Mouse (Mus musculus) stomach, postnatal 0 days (tissue): ENCODE measurements around the gene Kncn. TPM values are rescaled to one million over a fixed set of nuclear protein-coding genes. Genes with fewer than 3 reads are reported as not detected.
A peak's percentile ranks its signal among the peaks of the same experiment; 100 is the strongest.

Experiments used
- ATAC-seq: fragments of 200-750 bp; cut with Nextera tagmentation; 2 replicates; pipeline ENCODE4 v1.8.0; 2017; ENCODE audit not compliant: low FRiP score, low TSS enrichment
- DNase-seq: peaks from one replicate; pipeline ENCODE4 v3.0.0-alpha.2; 2016; ENCODE audit warnings: low spot score
- H3K27ac ChIP-seq: fragments of 300-500 bp; sonication (generic); replicated peaks from 2 replicates; pipeline ENCODE4 v1.5.1; 2014; ENCODE audit warnings: mild to moderate bottlenecking, control low read depth
- H3K27me3 ChIP-seq: fragments of 300-500 bp; sonication (generic); 2 replicates; pipeline ENCODE4 v1.6.1; 2014; ENCODE audit warnings: low read length; ENCODE audit not compliant: control insufficient read depth, insufficient read depth
- H3K36me3 ChIP-seq: fragments of 300-500 bp; sonication (generic); 2 replicates; pipeline ENCODE4 v1.6.1; 2014; ENCODE audit warnings: low read length, mixed read lengths; ENCODE audit not compliant: control insufficient read depth, insufficient read depth
- H3K4me1 ChIP-seq: fragments of 300-500 bp; sonication (generic); replicated peaks from 2 replicates; pipeline ENCODE4 v1.6.1; 2014; ENCODE audit warnings: antibody characterized with exemption; ENCODE audit not compliant: control insufficient read depth, insufficient read depth
- H3K4me2 ChIP-seq: fragments of 300-500 bp; sonication (generic); replicated peaks from 2 replicates; pipeline ENCODE4 v1.6.1; 2014; ENCODE audit warnings: low read depth, mild to moderate bottlenecking, control low read depth, moderate library complexity
- H3K4me3 ChIP-seq: fragments of 300-500 bp; sonication (generic); 2 replicates; pipeline ENCODE4 v1.5.1; 2014; ENCODE audit warnings: low read depth, low read length, control low read depth
- H3K9ac ChIP-seq: fragments of 300-500 bp; sonication (generic); 2 replicates; pipeline ENCODE4 v1.6.1; 2014; ENCODE audit warnings: mild to moderate bottlenecking, low read length, control low read depth, mixed read lengths
- H3K9me3 ChIP-seq: fragments of 300-500 bp; sonication (generic); 2 replicates; pipeline ENCODE4 v1.6.1; 2016; ENCODE audit warnings: low read length; ENCODE audit not compliant: control insufficient read depth
- CTCF ChIP-seq: IDR thresholded peaks from 2 replicates; pipeline ENCODE4 v1.5.1; 2016; ENCODE audit warnings: antibody characterized with exemption, low read depth, mild to moderate bottlenecking, moderate library complexity
- EP300 ChIP-seq: optimal IDR thresholded peaks from 2 replicates; pipeline ENCODE3; 2016; ENCODE audit warnings: antibody characterized with exemption
- WGBS: fragments of 180-500 bp; shearing (Covaris S2); extraction: QIAGEN DNeasy Blood & Tissue Kit; methylation state at CpG from one replicate; pipeline ENCODE4 v1.1.7; 2014; 5-methylcytosine and 5-hydroxymethylcytosine counted together
- polyA plus RNA-seq: library from polyadenylated mRNA; unstranded; fragments of >200 nt; fragmentation: Nextera tagmentation; extraction: Ambion mirVana; gene quantifications from 2 replicates; pipeline ENCODE4 v1.2.1, GENCODE M21; 2015

Kncn gene
- not detected in 2 replicates for polyA plus RNA-seq

- TF ChIP-seq CTCF (no peak), EP300 (no peak)
- 69% methylated on average over 6 of the region's 6 CpGs for WGBS
- Histone ChIP-seq H3K9ac (no peak within 1 kb of the TSS), H3K27ac (no peak within 1 kb of the TSS), H3K4me1 (no peaks in the 10 kb centered on the region), H3K27me3 (no peaks in the 10 kb centered on the region; the same call in 1 of the 2 replicates), H3K4me3 (no peak within 1 kb of the TSS), H3K9me3 (no peaks in the 10 kb centered on the region), H3K36me3 (no peaks in the 10 kb centered on the region), H3K4me2 (no peak within 1 kb of the TSS)
- DNase-seq (no peak), ATAC-seq (no peak)
Observed at GRCm38 (mm10) chr4:115884022-115884421, at the start of gene Kncn. Gene Kncn, plus strand, starts transcription at chr4:115884400.

DNA sequence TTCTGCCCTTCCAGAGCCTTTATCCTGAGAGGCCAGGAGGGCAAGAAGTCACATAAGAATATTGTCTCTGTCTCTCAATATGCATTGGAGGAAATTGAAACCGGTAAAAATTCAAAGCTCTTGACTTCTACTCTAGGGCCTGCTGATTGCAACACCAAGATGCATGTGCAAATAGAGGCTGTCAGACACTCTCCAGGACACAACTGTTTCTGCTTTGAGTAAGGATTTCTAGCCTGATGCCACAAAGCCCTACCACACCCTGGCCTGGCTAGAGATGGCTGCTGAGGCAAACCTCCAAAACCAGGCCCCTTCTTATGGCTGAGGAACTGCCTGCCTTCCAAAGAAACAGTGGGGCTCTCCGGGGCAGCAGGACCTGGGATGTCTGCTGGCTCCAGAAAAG is 48.6 kb upstream of the Kncn start:
- Histone ChIP-seq H3K9me3 (no peaks in the 10 kb centered on the region), H3K36me3 (peaks cover 16% of the 10 kb centered on the region), H3K4me1 (no peaks in the 10 kb centered on the region), H3K9ac (no peak overlapping the region), H3K27ac (no peak overlapping the region), H3K4me2 (no peak overlapping the region), H3K27me3 (no peaks in the 10 kb centered on the region), H3K4me3 (no peak overlapping the region)
- 74% methylated on average over 2 of the region's 2 CpGs for WGBS
- TF ChIP-seq EP300 (no peak), CTCF (no peak)
- no peak for ATAC-seq
- no peak for DNase-seq

DNA sequence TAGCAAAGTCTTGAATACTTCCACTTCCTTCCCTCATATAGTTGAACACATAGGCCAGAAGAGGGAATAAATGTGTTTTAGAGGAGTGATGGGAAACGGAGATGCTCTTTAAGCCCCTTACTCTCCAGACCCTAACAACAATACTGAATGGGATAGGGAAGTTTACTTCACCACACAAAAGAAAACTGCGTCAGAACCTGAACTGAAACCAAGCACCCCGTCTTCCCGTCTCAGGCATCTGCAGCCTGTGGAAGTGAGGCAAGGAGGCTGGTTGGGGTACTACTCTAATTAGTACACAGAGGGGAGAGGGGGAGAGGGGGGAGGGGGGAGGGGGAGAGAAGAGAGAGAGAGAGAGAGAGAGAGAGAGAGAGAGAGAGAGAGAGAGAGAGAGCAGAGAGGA is 46.0 kb upstream of the Kncn start:
- no peak overlapping the region for H3K27ac ChIP-seq
- WGBS, result 66% methylated on average over 4 of the region's 4 CpGs
- peaks cover 5% of the 10 kb centered on the region for H3K36me3 ChIP-seq
- H3K27me3 ChIP-seq, result no peaks in the 10 kb centered on the region
- peak overlapping the region; percentile 82 for H3K4me2 ChIP-seq
- TF ChIP-seq CTCF (no peak), EP300 (no peak)
- ATAC-seq, result no peak
- no peak overlapping the region for H3K9ac ChIP-seq
- no peaks in the 10 kb centered on the region for H3K4me1 ChIP-seq
- no peak overlapping the region for H3K4me3 ChIP-seq
- H3K9me3 ChIP-seq, result no peaks in the 10 kb centered on the region
- DNase-seq, result no peak

DNA sequence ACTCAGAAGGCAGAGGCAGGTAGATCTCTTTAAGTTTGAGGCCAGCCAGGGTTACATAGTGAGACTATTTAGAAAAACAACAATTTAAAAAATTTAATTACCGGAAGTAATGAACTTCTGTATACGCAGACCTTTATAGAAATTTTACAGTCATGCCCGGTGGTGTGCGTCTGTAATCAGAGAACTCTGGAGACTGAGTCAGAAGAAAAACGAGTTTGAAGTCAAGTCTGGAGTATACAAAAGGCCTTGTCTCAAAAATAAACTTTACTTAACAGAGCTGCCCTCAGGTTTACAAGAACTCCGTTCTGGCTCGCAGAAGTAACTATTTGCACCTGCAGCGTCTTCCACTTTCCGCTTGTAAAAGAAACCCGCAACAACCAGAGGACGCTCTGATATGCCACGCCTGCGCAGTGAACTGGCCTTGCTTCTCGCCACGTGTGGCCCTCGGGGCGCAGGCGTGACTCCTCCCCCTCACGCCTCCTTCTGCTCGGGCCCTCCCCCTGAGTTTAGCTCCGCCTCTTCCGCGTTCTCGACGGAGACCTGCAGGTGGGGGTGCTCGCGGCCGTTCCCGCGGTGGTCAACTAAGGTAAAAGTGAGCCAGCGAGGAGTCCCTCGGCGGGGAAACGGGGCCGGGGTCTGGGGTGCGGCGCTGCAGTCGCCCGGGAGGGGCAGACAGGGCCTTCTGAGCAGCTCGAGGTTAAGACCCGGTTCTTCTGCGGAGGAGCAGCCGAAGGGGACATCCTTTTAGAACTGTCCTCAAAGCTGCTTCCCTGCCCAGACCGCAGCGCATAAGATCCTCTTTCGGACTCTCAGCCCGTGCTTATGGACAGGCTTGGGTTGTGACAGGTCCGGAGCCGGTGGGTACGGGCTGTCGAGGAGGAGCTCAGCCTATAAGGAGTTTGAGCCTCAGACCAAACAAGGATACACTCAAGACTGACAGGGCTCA is 45.2 kb upstream of the Kncn start, which contains the start of gene Mknk1:
TSS of gene Mknk1 (plus strand) at position 503 of the 946 bp plus-strand sequence.
- TF ChIP-seq CTCF (peak; percentile 42), EP300 (no peak)
- Histone ChIP-seq H3K36me3 (peaks cover under 1% of the 10 kb centered on the region), H3K9me3 (no peaks in the 10 kb centered on the region), H3K4me3 (peak within 1 kb of the TSS; percentile 74), H3K4me1 (no peaks in the 10 kb centered on the region), H3K27ac (peak within 1 kb of the TSS; percentile 77), H3K27me3 (no peaks in the 10 kb centered on the region), H3K4me2 (peak within 1 kb of the TSS; percentile 82), H3K9ac (peak within 1 kb of the TSS; percentile 73)
- 1% methylated on average over 51 of the region's 51 CpGs for WGBS
- peak; percentile 97 for ATAC-seq
- peak; percentile 96 for DNase-seq

DNA sequence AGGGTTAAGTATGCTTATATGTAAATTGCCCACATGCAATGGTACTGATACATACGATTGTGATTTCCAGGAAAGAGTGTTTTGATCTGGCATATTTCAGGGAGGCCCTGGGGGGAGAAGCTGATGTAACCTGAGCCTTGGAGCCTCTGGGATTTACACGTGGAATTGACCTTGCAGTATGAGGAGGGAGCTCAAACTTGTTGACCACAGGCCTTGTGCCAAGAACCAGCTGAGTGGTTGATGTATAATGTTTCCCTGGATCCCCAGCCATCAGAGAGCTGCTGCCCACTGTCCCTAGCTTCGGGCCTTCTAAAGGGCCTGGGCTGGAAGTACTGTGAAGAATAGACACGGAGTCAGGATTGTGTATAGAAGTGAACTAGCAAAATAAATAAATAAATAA is 44.2 kb upstream of the Kncn start:
- no peak overlapping the region for H3K27ac ChIP-seq
- no peak overlapping the region for H3K9ac ChIP-seq
- peak; percentile 33 for DNase-seq

GRCm38 (mm10) chr4:115840842-115841241 is 43.4 kb upstream of the Kncn start:
- no peak overlapping the region for H3K4me3 ChIP-seq
- no peaks in the 10 kb centered on the region for H3K27me3 ChIP-seq
- ATAC-seq, result no peak
- no peaks in the 10 kb centered on the region for H3K4me1 ChIP-seq
- no peak overlapping the region for H3K9ac ChIP-seq
- H3K4me2 ChIP-seq, result no peak overlapping the region
- H3K36me3 ChIP-seq, result no peaks in the 10 kb centered on the region
- no peak for DNase-seq
- no peak overlapping the region for H3K27ac ChIP-seq
- no peaks in the 10 kb centered on the region for H3K9me3 ChIP-seq
- TF ChIP-seq EP300 (no peak), CTCF (no peak)
- 89% methylated on average over 4 of the region's 4 CpGs for WGBS

More for the DNA sequence above, 44.2 kb upstream of the Kncn start:
- H3K9me3 ChIP-seq, result no peaks in the 10 kb centered on the region
- no peak for ATAC-seq
- H3K36me3 ChIP-seq, result no peaks in the 10 kb centered on the region
- no peaks in the 10 kb centered on the region for H3K4me1 ChIP-seq
- H3K4me3 ChIP-seq, result peak overlapping the region; percentile 74
- H3K4me2 ChIP-seq, result peak overlapping the region; percentile 82
- no peak for TF ChIP-seq CTCF
- no peak for TF ChIP-seq EP300
- no peaks in the 10 kb centered on the region for H3K27me3 ChIP-seq
- 42% methylated on average over 4 of the region's 4 CpGs for WGBS
